Mouse (Mus musculus) monocyte, adult 59 days (primary cell): Measurements from ENCODE around the gene Nat10. TPM values are rescaled to one million over a fixed set of nuclear protein-coding genes. Genes with fewer than 3 reads are reported as not detected.

Source experiments
- total RNA-seq, 2 experiments: library from RNA; stranded (reverse); gene quantifications; one replicate each; pipeline ENCODE4 v1.2.4; 2023

Nat10 gene
- 10 to 100 TPM; 27.3 to 28.9 TPM for total RNA-seq

DNA sequence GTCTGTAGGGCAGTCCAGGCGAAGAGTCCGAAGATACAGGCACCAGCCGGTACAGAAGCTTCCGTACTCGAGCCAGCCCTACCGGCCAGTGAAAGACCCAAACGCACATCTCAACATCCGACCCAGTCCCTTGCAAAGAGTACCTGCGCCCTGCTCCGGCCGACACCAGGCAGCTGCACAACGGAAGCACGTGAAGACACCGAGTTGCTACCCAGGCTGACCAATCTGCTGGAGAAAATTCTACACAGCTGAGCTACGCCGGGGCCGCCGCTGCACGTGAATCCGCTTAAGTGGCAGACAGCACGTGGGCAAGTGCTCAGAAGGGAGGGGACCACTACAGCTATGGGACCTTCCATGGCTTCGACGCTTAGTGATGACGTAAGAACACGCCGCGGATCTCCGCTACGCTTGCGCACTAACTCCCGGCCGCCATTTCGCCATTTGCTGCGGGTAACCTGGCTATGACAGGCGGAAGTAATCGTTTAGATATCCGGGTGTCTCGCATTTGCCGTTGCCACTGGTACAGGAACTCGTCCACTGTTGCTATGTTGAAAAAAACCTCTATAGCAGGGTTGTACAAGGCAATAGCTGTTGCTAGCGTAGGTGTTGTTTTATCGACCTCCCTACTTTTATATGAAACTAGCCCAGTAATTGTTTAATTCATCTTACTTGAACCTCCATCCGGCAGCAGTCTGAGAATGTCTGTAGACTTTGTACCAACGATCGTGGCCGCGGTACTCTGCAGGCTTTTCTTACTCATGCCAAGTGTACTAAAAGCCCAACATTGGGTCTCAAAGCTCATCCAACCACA, at the start of gene Nat10:
Gene Nat10 (minus strand): TSS at position 365 of the 811 bp plus-strand sequence.

DNA sequence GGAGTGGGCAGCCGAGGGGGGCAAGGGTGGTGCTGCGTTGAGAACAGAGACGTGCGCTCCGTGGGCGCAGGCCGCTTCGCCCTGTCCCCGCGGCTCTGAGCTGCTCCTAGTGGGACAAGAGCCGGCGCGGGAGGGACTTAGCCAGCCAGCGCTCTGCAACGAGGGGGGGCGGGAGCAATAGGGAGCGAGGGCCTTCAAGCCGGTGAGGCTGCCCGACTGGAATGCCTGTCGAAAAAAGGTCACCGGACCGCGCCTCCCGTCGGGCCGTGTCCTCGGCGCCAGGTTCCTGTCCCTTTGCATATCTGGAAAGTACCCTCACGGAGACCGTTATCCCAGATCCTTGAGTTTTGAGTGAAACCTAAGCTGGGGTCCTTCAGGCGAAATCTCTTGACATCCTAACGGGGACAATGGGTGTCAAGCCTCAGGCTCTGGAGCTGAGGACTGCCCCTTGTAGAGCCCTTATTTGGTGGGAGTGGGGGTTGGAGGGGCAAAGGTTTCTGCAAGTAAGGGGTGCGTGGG, 36.5 kb upstream of the Nat10 start, which contains the start of gene Caprin1:
Gene Caprin1 (minus strand): TSS at position 159 of the 519 bp plus-strand sequence.

Other genes starting within 250 kb of the Nat10 start
- gene Abtb2, start 195.0 kb downstream of the Nat10 start, total RNA-seq = 1 to 10 TPM; 8.4 to 9.6 TPM
- 100 to 1,000 TPM; 261 to 272 TPM for gene Caprin1, start 36.4 kb upstream of the Nat10 start, total RNA-seq
- 10 to 100 TPM; 60.8 to 66.9 TPM for gene Lmo2, start 196.7 kb upstream of the Nat10 start, total RNA-seq